Mouse (Mus musculus) gastrocnemius, adult 18-20 months (tissue): ENCODE measurements around the gene Rgma. TPM values are rescaled to one million over a fixed set of nuclear protein-coding genes. Genes with fewer than 3 reads are reported as not detected.
A peak's percentile ranks its signal among the peaks of the same experiment; 100 is the strongest.

Experiments
- DNase-seq: peaks from one replicate; pipeline ENCODE4 v3.0.0; 2021; ENCODE audit warnings: low spot score
- long read RNA-seq, 2 experiments: library from polyadenylated mRNA; stranded (forward); transcript quantifications; one replicate each; pipeline ENCODE4 v2.0.0; 2021
- total RNA-seq, 2 experiments: library from RNA; stranded (reverse); gene quantifications; 2 replicates each; pipeline ENCODE4 v1.2.3; 2021

The Rgma gene
- total RNA-seq, result 10 to 100 TPM; 42.0 to 54.6 TPM
- long read RNA-seq, experiment 1, transcript Rgma-204 (3 exons, 3,371 nt), result major isoform, 25 of 39 reads
- long read RNA-seq, experiment 1, partial matches to known transcripts, result 6 of 39 reads
- long read RNA-seq, experiment 1, other reads (novel, unspliced or antisense), result 4 of 39 reads
- long read RNA-seq, experiment 2, transcript Rgma-204 (3 exons, 3,371 nt), result major isoform, 17 of 35 reads
- long read RNA-seq, experiment 2, partial matches to known transcripts, result 9 of 35 reads
- long read RNA-seq, experiment 2, other reads (novel, unspliced or antisense), result 4 of 35 reads

GRCm38 (mm10) chr7:73375257-73376100, at the start of gene Rgma:
Gene Rgma, plus strand, starts transcription at chr7:73375509.
- DNase-seq, result peak; percentile 68

GRCm38 (mm10) chr7:73326236-73326635, 49.1 kb upstream of the Rgma start:
- peak; percentile 47 for DNase-seq

GRCm38 (mm10) chr7:73326680-73327079, 48.6 kb upstream of the Rgma start:
- DNase-seq, result no peak

- peak; percentile 83 for DNase-seq
Measured at GRCm38 (mm10) chr7:73327193-73327592, 48.1 kb upstream of the Rgma start.

GRCm38 (mm10) chr7:73327652-73328051, 47.7 kb upstream of the Rgma start:
- peak; percentile 55 for DNase-seq

GRCm38 (mm10) chr7:73328653-73329207, 46.6 kb upstream of the Rgma start:
- no peak for DNase-seq

GRCm38 (mm10) chr7:73330754-73331153, 44.6 kb upstream of the Rgma start:
- peak; percentile 75 for DNase-seq

GRCm38 (mm10) chr7:73331645-73332044, 43.7 kb upstream of the Rgma start:
- DNase-seq, result no peak

- no peak for DNase-seq
Measured at GRCm38 (mm10) chr7:73333398-73333988, 41.8 kb upstream of the Rgma start.

GRCm38 (mm10) chr7:73334883-73335282, 40.4 kb upstream of the Rgma start:
- DNase-seq, result peak; percentile 69

- DNase-seq, result no peak
Measured at GRCm38 (mm10) chr7:73336380-73336779, 38.9 kb upstream of the Rgma start.

GRCm38 (mm10) chr7:73338353-73338752, 37.0 kb upstream of the Rgma start:
- no peak for DNase-seq

- no peak for DNase-seq
Measured at GRCm38 (mm10) chr7:73343852-73344251, 31.5 kb upstream of the Rgma start.

GRCm38 (mm10) chr7:73348585-73349124, 26.7 kb upstream of the Rgma start:
- peak; percentile 52 for DNase-seq

- DNase-seq, result no peak
Measured at GRCm38 (mm10) chr7:73349158-73349557, 26.2 kb upstream of the Rgma start.

- DNase-seq, result no peak
Measured at GRCm38 (mm10) chr7:73355229-73355628, 20.1 kb upstream of the Rgma start.

GRCm38 (mm10) chr7:73356901-73357300, 18.4 kb upstream of the Rgma start:
- DNase-seq, result no peak

- DNase-seq, result no peak
Measured at GRCm38 (mm10) chr7:73357626-73358025, 17.7 kb upstream of the Rgma start.

GRCm38 (mm10) chr7:73365511-73365910, 9.8 kb upstream of the Rgma start:
- DNase-seq, result no peak

GRCm38 (mm10) chr7:73365965-73366364, 9.3 kb upstream of the Rgma start:
- DNase-seq, result no peak

- no peak for DNase-seq
Measured at GRCm38 (mm10) chr7:73367681-73368464, 7.4 kb upstream of the Rgma start.
